Comparison of ENCODE assay signal across 19 mouse cellular contexts in genomic region chr2:22873159-22873558, GRCm38 (mm10).
"Had no signal": no experiment of that assay in that cellular context is flagged by ENCODE, and none has a peak within 500 bp of the region (broad histone marks: within the 10 kb centered on the region; RNA-seq: fewer than 3 reads in every experiment).

No protein-coding gene starts in this region.

- H3K36me3 ChIP-seq: limb, embryonic 12.5 days; limb, embryonic 15.5 days; midbrain, embryonic 12.5 days; midbrain, embryonic 15.5 days; neural tube, embryonic 12.5 days; neural tube, embryonic 15.5 days had no signal

- H3K9ac ChIP-seq: limb, embryonic 12.5 days; limb, embryonic 15.5 days; liver, embryonic 14.5 days; liver, postnatal 0 days; lung, embryonic 14.5 days; midbrain, embryonic 12.5 days; midbrain, embryonic 15.5 days; neural tube, embryonic 12.5 days; neural tube, embryonic 15.5 days had no signal

- DNase-seq: kidney, postnatal 10 days; left cerebral cortex, postnatal 4 days; liver, postnatal 0 days; lung, embryonic 14.5 days; right cerebral cortex, postnatal 25 days; thymus, adult 2 months; thymus, postnatal 14 days; thymus, postnatal 4 days had no signal

- ATAC-seq: liver, postnatal 0 days; lung, postnatal 0 days; midbrain, embryonic 15.5 days had no signal

- H3K4me2 ChIP-seq: limb, embryonic 12.5 days; limb, embryonic 15.5 days; liver, embryonic 11.5 days; lung, embryonic 14.5 days; midbrain, embryonic 12.5 days; midbrain, embryonic 15.5 days; neural tube, embryonic 12.5 days; neural tube, embryonic 15.5 days had no signal

- H3K27ac ChIP-seq: limb, embryonic 12.5 days; limb, embryonic 15.5 days; liver, embryonic 14.5 days; macrophage; midbrain, embryonic 12.5 days; midbrain, embryonic 15.5 days; neural tube, embryonic 12.5 days; neural tube, embryonic 15.5 days; stomach, postnatal 0 days had no signal

- H3K9me3 ChIP-seq: limb, embryonic 12.5 days; limb, embryonic 15.5 days; midbrain, embryonic 12.5 days; midbrain, embryonic 15.5 days; neural tube, embryonic 12.5 days; neural tube, embryonic 15.5 days had no signal

- H3K27me3 ChIP-seq: limb, embryonic 15.5 days; midbrain, embryonic 12.5 days; midbrain, embryonic 15.5 days; neural tube, embryonic 12.5 days; neural tube, embryonic 15.5 days had no signal

- H3K4me1 ChIP-seq: limb, embryonic 12.5 days; limb, embryonic 15.5 days; midbrain, embryonic 12.5 days; midbrain, embryonic 15.5 days; neural tube, embryonic 12.5 days; neural tube, embryonic 15.5 days had no signal

- H3K4me3 ChIP-seq: limb, embryonic 12.5 days; limb, embryonic 15.5 days; midbrain, embryonic 12.5 days; midbrain, embryonic 15.5 days; neural tube, embryonic 12.5 days; neural tube, embryonic 15.5 days had no signal
